Mouse (Mus musculus): ENCODE measurements at regions not wholly inside any gene's neighbourhood (a gene's known extent, or its start where the extent isn't known, plus 50 kb on each side); places are given as distances from the start of the nearest gene placed in this dataset.
"Not testable (repeated sequence)": the region's sequence is repeated elsewhere in the genome, so short reads cannot be mapped to it uniquely, and the experiment has no call there.

DNA sequence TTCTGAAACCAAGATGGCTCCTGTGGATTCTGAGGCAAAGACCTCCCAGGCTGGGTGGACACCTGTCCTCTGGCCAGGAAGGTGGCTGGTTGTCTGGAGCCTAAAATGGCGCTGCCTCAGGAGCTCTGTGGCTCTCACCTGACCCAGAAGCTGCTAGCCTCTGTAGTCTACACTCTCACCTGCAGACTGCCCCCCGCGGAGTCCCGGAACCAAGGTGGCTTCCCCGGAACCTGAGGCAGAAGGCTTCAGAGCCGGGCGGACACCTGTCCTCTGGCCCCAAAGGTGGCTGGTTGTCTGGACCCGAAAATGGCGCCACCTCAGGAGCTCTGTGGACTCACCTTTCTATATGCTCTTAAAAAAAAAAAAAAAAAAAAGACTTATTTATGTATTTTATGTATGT lies 481.2 kb upstream of the Brinp1 start:
- DNase-seq (ENCODE audit: low read depth, low spot score), result no peak

DNA sequence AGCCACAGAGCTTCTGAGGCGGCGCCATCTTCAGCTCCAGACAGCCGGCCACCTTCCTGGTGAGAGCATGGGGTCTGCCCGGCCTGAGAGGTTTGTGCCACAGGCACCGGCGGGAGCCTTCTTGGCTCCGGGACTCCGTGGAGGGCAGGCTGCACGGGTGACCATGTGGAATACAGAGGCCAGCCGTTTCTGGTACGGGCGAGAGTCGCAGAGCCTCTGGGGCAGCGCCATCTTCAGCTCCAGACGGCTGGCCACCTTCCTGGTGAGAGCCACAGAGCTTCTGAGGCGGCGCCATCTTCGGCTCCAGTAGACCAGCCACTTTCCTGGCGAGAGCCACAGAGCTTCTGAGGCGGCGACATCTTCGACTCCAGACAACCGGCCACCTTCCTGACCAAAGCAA lies 456.2 kb upstream of the Brinp1 start:
- not testable (repeated sequence) for DNase-seq (ENCODE audit: low read depth, low spot score)

DNA sequence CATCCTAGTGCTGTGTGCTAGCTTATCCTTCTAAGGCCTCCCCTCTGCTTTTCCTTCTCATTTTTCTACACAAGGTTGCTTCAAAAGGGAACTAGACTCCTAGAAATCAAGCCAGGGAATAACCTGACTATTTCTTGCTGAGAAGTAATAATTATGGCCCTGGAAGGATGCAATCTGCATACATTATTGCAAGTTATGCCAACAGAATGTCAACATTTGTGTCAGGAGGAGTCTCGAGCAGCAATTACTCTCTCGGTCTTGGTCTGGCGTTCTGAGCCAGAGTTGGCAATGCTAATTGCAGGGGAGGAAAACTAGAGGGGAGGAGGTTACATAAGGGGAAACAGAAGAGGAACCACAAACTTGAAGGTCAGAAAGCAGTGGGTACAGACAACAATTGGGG lies 441.3 kb upstream of the Brinp1 start:
- no peak for DNase-seq (ENCODE audit: low read depth, low spot score)

DNA sequence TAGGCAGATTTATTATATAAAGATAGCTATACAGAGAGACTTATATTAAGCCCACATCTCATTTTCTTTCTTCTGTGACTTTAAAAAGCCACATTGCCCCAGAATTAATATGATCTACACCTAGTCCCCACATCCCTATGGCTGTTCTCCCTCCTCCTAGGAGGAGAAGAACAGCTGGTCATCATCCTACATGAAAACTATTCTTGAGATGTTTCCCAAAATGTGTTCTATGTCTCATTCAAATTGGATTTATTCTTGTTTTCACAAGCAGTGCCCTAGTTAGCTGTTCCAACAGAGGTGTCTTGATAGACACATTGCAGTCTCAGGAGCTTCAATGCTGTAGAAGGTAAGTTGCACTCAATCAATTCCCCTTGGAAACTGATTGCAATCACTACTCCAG lies 429.1 kb upstream of the Brinp1 start:
- DNase-seq (ENCODE audit: low read depth, low spot score), result no peak

DNA sequence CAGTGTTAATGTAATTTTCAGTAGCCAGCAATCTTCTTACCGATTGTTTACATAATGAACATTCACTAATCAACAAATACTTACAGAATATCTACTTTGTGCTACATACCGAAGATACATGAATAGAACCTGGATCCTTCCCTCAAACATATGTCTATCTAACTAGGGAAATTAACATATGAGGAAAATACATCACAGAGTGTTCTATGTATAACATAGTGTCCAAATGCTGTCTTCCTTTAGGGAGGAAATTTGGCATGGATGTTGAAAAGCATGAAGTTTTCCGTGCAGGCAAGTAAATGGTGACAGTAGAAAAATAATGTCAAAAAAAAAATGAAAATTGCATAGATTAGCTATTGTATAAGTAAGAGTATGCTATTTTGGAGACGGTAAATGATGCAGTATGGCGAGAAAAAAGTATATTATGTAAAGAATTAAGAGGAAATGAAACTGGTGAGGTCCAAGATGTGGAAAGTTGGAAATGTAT lies 392.8 kb upstream of the Brinp1 start:
- DNase-seq (ENCODE audit: low read depth, low spot score), result no peak

DNA sequence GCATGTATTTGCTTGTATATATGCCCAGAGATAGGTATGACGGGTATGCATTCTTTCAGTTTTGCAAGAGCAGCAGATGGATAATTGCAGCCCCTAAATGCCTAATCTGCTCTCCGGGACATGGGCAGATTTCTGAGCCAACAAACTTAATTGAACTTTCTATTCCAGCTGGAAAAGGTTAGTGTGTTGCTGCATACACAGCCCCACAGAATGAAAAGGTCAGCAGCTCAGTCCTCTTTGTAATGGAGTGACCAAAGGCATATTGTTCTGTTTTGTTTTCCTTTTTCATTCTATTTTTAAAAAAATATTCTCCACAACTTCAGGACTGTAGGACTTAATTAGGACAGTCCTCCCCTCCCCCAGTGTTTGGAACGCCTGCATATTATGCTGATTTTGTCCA lies 373.4 kb upstream of the Brinp1 start:
- no peak for DNase-seq (ENCODE audit: low read depth, low spot score)
